Mouse (Mus musculus): ENCODE measurements at regions not wholly inside any gene's neighbourhood (a gene's known extent, or its start where the extent isn't known, plus 50 kb on each side); places are given as distances from the start of the nearest gene placed in this dataset.

DNA sequence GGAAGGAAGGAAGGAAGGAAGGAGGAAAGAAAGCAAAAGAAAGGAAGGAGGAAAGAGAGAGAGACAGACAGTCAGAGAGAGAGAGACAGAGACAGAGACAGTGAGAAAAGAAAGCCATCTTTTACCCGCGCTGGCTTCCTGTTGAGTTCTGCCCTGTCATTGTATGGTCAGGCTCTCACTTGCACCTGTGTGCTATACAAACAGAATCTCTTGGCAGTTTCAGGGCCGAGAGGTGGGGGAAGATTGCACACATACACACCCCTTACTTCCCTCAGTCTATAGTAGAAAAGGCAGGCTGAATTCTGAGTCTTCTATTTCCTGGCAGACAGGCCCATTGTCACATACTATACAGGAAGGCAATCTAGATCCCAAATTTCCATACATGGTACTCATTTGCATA is 160.8 kb upstream of the Tnfaip3 start:
- no peak for TF ChIP-seq MYOD1 (IDR thresholded peaks at IDR 0.05; ENCODE audit: control insufficient read depth in 1 of 3, insufficient read length in 2 of 3, low read depth in 2 of 3)
- TF ChIP-seq TCF3 (IDR thresholded peaks at IDR 0.05; ENCODE audit: insufficient read length, low read depth): no peak
- no peak for TF ChIP-seq MAX (IDR thresholded peaks at IDR 0.05; ENCODE audit: low read depth)
- no peak for TF ChIP-seq POLR2A (IDR thresholded peaks at IDR 0.05; ENCODE audit: insufficient read length, low read depth)
- no peak for TF ChIP-seq MYOG (IDR thresholded peaks at IDR 0.05; ENCODE audit: control insufficient read depth in 1 of 3, insufficient read depth in 1 of 3, insufficient read length in 2 of 3, low read depth in 2 of 3)
- no peak for TF ChIP-seq CEBPB (IDR thresholded peaks at IDR 0.05; ENCODE audit: insufficient read depth, poor library complexity, severe bottlenecking)
- no peak for TF ChIP-seq TCF12 (IDR thresholded peaks at IDR 0.05; ENCODE audit: insufficient read depth, poor library complexity, severe bottlenecking)
- TF ChIP-seq USF1 (IDR thresholded peaks at IDR 0.05; ENCODE audit: low read depth): no peak
- TF ChIP-seq E2F4 (IDR thresholded peaks at IDR 0.05; ENCODE audit: insufficient read depth): no peak
- no peak for TF ChIP-seq POLR2AphosphoS2 (IDR thresholded peaks at IDR 0.05; ENCODE audit: insufficient read length, low read depth)
- no peak for TF ChIP-seq SRF (IDR thresholded peaks at IDR 0.05; ENCODE audit: control insufficient read depth, insufficient read length, low read depth)
- TF ChIP-seq REST (IDR thresholded peaks at IDR 0.05; ENCODE audit: insufficient read depth, insufficient read length): no peak
